Mouse (Mus musculus) forebrain, embryonic 13.5 days (tissue): ENCODE measurements around the gene Azin2. TPM values are rescaled to one million over a fixed set of nuclear protein-coding genes. Genes with fewer than 3 reads are reported as not detected.

Experiments
- ATAC-seq: fragments of 200-750 bp; cut with Nextera tagmentation; 2 replicates; pipeline ENCODE4 v1.8.0; 2017
- H3K27ac ChIP-seq: fragments of 300-500 bp; sonication (generic); 2 replicates; pipeline ENCODE4 v1.5.1; 2015; ENCODE audit warnings: inconsistent platforms, mild to moderate bottlenecking, moderate library complexity
- H3K27me3 ChIP-seq: fragments of 300-500 bp; sonication (generic); 2 replicates; pipeline ENCODE4 v1.6.1; 2015; ENCODE audit warnings: mild to moderate bottlenecking, inconsistent platforms
- H3K36me3 ChIP-seq: fragments of 300-500 bp; sonication (generic); 2 replicates; pipeline ENCODE4 v1.6.1; 2015; ENCODE audit warnings: mild to moderate bottlenecking, inconsistent platforms; ENCODE audit not compliant: poor library complexity, severe bottlenecking
- H3K4me1 ChIP-seq: fragments of 300-500 bp; sonication (generic); 2 replicates; pipeline ENCODE4 v1.6.1; 2015; ENCODE audit warnings: inconsistent platforms
- H3K4me2 ChIP-seq: fragments of 300-500 bp; sonication (generic); 2 replicates; pipeline ENCODE4 v1.6.1; 2015; ENCODE audit warnings: inconsistent platforms, mild to moderate bottlenecking, moderate library complexity
- H3K4me3 ChIP-seq: fragments of 300-500 bp; sonication (generic); 2 replicates; pipeline ENCODE4 v1.5.1; 2015; ENCODE audit warnings: mild to moderate bottlenecking, inconsistent platforms
- H3K9ac ChIP-seq: fragments of 300-500 bp; sonication (generic); 2 replicates; pipeline ENCODE4 v1.6.1; 2015; ENCODE audit warnings: mild to moderate bottlenecking, inconsistent platforms
- H3K9me3 ChIP-seq: fragments of 300-500 bp; sonication (generic); replicated peaks from 2 replicates; pipeline ENCODE4 v1.6.1; 2016; ENCODE audit warnings: inconsistent platforms
- WGBS: fragments of 180-500 bp; shearing (Covaris S2); methylation state at CpG from one replicate; pipeline ENCODE4 v1.1.7; 2015; 5-methylcytosine and 5-hydroxymethylcytosine counted together
- polyA plus RNA-seq: library from polyadenylated mRNA; unstranded; fragments of >200 nt; fragmentation: Nextera tagmentation; extraction: Ambion mirVana; gene quantifications from 2 replicates; pipeline ENCODE4 v1.2.1, GENCODE M21; 2015

Azin2 gene
- polyA plus RNA-seq, 1 experiment from 2014 or later = 11.3 TPM

DNA sequence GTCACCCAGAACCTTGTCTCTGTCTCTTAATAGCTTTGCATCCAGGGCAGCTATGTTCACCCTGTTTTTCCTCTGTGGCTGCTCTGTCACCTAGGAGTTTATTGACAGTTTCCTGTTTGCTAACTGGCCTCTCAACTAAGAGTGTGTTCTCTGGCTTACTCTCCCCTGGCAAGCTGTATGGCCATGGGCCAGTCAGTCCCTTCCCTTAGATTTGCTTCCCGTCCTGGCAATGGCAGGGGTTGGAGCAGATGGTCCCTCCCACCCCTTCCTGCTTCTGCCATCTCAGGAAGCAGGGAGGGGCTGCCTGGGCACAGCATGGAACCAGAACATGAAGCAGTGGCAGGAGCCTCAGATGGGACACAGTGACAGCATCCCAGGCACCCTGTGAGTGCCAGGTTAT lies 71.1 kb downstream of the Azin2 start:
- Histone ChIP-seq H3K4me2 (no peak overlapping the region), H3K36me3 (no peaks in the 10 kb centered on the region), H3K9me3 (no peaks in the 10 kb centered on the region), H3K4me3 (no peak overlapping the region), H3K9ac (no peak overlapping the region), H3K4me1 (peaks cover 29% of the 10 kb centered on the region), H3K27ac (no peak overlapping the region), H3K27me3 (no peaks in the 10 kb centered on the region)
- ATAC-seq = no peak
- WGBS = 38% methylated on average over 1 of the region's 1 CpGs

DNA sequence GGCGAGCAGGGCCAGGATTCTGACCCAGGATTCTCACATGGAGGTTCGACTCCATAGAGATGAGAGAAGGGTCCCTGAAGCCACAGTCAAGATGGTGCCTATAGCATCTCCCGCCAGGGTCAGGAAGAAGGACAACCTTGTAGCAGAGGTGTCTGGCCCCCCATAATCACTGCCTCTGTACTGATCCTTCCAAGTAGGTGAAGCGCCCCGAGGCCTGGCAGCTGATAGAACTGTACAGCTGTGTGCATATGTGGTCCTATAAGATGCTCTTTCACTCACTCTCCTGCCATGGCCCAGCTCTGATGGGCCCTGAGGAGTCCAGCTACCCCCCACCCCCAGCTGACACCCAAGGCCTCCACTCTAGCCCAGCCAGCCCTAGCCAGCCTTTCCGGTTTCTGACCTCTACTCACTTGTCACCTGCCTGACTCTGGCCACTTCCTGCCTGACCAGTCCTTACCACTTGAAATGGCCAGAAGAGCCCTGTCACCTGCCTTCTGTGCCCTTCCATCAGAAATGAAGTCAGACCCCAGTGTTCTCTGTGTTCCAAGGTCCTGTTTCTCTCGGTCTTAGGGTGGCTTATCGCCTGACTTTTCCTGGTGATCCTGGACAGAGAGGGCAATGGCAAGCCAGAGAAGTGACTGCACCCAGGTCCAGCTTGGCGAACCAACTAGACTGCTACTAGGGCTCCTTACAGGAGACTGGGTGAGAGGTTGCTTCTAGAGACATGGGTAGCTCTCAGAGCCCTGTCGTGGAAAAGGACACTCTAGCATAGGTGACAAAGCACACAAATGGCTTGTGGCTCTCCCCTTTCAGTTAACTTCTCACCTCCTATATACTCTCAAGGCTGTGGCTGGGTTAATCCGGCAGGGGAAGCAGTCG lies 72.3 kb downstream of the Azin2 start:
- 88% methylated on average over 12 of the region's 12 CpGs for WGBS

DNA sequence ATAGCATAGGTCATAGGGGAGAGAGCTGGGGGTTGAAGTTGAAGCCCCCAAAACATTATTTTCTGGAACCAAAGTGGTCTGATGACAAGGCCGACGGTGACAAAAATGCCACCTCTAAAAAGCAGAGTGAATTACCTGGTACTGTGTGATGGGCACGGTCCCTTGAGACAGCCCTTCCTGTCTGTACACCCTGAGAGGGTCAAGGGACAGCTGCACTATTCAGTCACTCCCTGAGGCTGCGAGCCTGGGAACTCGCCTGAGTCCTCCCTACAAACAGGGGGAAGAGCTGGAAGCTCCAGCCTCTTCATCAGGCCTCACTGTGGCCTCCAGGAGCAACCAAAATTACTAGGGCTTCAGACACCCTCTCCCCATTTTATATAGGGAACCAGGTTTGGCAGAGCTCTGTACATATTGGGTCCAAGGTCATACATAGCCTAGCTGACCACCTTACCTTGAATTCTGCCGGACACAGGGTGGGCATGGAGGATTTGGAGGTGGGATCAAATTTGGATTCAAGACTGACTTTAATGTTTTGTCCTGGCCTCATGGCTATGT lies 73.7 kb downstream of the Azin2 start:
- 91% methylated on average over 6 of the region's 6 CpGs for WGBS
- ATAC-seq = no peak
- Histone ChIP-seq H3K27ac (no peak overlapping the region), H3K4me2 (no peak overlapping the region), H3K27me3 (peaks cover 5% of the 10 kb centered on the region; the same call in 1 of the 2 replicates), H3K9ac (no peak overlapping the region), H3K36me3 (no peaks in the 10 kb centered on the region), H3K4me3 (no peak overlapping the region), H3K4me1 (peaks cover 45% of the 10 kb centered on the region), H3K9me3 (no peaks in the 10 kb centered on the region)

More for the DNA sequence above, 72.3 kb downstream of the Azin2 start:
- peaks cover 33% of the 10 kb centered on the region for H3K4me1 ChIP-seq
- H3K36me3 ChIP-seq = no peaks in the 10 kb centered on the region
- H3K27me3 ChIP-seq = no peaks in the 10 kb centered on the region
- no peak overlapping the region for H3K4me3 ChIP-seq
- no peak for ATAC-seq
- H3K4me2 ChIP-seq = no peak overlapping the region
- H3K9ac ChIP-seq = no peak overlapping the region
- no peak overlapping the region for H3K27ac ChIP-seq
- H3K9me3 ChIP-seq = no peaks in the 10 kb centered on the region

DNA sequence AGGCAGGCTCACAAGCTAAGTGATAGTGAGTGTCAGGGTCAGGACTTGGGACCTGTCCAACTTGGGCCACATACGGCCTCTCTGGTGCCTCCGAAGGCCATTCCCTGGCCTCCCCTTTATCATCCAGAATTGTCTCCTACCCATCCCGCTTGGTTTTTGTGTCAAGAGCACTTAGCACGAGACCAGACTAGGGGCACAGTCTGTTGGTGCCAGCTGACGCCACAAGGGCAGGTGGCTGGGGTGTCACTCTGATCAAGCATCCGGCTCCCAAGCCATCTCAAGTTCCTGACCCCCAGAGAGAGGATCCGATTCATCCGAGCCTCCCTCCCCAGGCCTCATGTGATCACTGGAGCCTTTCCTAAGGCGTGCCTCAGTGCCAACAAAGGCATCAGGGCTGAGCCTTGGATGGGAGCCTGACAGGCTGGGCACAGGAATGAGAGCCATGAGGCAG lies 74.6 kb downstream of the Azin2 start:
- Histone ChIP-seq H3K4me1 (peaks cover 50% of the 10 kb centered on the region), H3K27me3 (peaks cover 5% of the 10 kb centered on the region; the same call in 1 of the 2 replicates), H3K9me3 (no peaks in the 10 kb centered on the region), H3K27ac (peak overlapping the region; percentile 0; the same call in 1 of the 2 replicates), H3K9ac (0 out of 2 replicates have a peak overlapping the region, but pooled peaks have one; percentile 12), H3K36me3 (no peaks in the 10 kb centered on the region), H3K4me3 (no peak overlapping the region), H3K4me2 (no peak overlapping the region)
- no peak for ATAC-seq
- 48% methylated on average over 9 of the region's 9 CpGs for WGBS

- no peaks in the 10 kb centered on the region for H3K36me3 ChIP-seq
- H3K4me2 ChIP-seq = peak overlapping the region; percentile 7; the same call in 1 of the 2 replicates
- H3K27me3 ChIP-seq = peaks cover 6% of the 10 kb centered on the region; the same call in 1 of the 2 replicates
- no peak overlapping the region for H3K4me3 ChIP-seq
- H3K9ac ChIP-seq = no peak overlapping the region
- H3K9me3 ChIP-seq = no peaks in the 10 kb centered on the region
- H3K27ac ChIP-seq = 0 out of 2 replicates have a peak overlapping the region, but pooled peaks have one; percentile 0
- WGBS = 70% methylated on average over 10 of the region's 10 CpGs
- peaks cover 50% of the 10 kb centered on the region for H3K4me1 ChIP-seq
- ATAC-seq = no peak
Measured at GRCm38 (mm10) chr4:128887026-128887425, 75.2 kb downstream of the Azin2 start.

- Histone ChIP-seq H3K4me1 (peaks cover 50% of the 10 kb centered on the region), H3K27me3 (peaks cover 9% of the 10 kb centered on the region; the same call in 1 of the 2 replicates), H3K27ac (no peak overlapping the region), H3K9ac (no peak overlapping the region), H3K9me3 (no peaks in the 10 kb centered on the region), H3K4me2 (peak overlapping the region; percentile 7; the same call in 1 of the 2 replicates), H3K4me3 (no peak overlapping the region), H3K36me3 (no peaks in the 10 kb centered on the region)
- no peak for ATAC-seq
- WGBS = 49% methylated on average over 5 of the region's 5 CpGs
Measured at GRCm38 (mm10) chr4:128886571-128886970, 75.7 kb downstream of the Azin2 start.

- Histone ChIP-seq H3K36me3 (no peaks in the 10 kb centered on the region), H3K9ac (no peak overlapping the region), H3K27ac (no peak overlapping the region), H3K4me1 (peaks cover 42% of the 10 kb centered on the region), H3K4me3 (no peak overlapping the region), H3K4me2 (no peak overlapping the region), H3K9me3 (no peaks in the 10 kb centered on the region), H3K27me3 (peaks cover 9% of the 10 kb centered on the region; the same call in 1 of the 2 replicates)
- 98% methylated on average over 8 of the region's 8 CpGs for WGBS
- ATAC-seq = no peak
Measured at GRCm38 (mm10) chr4:128885540-128885939, 76.7 kb downstream of the Azin2 start.

DNA sequence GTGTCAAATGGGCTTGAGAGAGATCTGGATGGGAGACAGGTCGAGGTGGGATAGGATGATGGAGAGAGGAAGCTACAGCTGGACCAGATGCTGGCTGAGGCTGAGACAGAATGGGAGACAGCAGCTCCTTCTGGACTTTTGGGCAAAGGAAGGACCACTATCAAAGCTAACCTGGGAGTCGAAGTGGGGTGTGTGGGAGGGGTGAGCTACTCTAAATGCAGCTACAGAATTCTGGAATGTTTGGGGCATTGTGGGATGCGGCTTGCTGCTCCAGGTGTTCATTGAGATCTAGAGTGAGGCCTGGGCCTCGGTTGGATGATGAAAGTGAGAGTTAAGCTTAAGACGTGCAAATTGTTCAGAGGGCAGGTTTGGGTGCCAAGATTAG lies 77.5 kb downstream of the Azin2 start:
- no peak overlapping the region for H3K27ac ChIP-seq
- no peaks in the 10 kb centered on the region for H3K36me3 ChIP-seq
- peaks cover 9% of the 10 kb centered on the region; the same call in 1 of the 2 replicates for H3K27me3 ChIP-seq
- H3K9me3 ChIP-seq = no peaks in the 10 kb centered on the region
- peak overlapping the region; percentile 100 for H3K4me2 ChIP-seq
- 55% methylated on average over 5 of the region's 5 CpGs for WGBS
- H3K9ac ChIP-seq = peak overlapping the region; percentile 79
- H3K4me3 ChIP-seq = peak overlapping the region; percentile 65
- peaks cover 43% of the 10 kb centered on the region for H3K4me1 ChIP-seq
- ATAC-seq = peak; percentile 14; the same call in 1 of the 2 replicates

DNA sequence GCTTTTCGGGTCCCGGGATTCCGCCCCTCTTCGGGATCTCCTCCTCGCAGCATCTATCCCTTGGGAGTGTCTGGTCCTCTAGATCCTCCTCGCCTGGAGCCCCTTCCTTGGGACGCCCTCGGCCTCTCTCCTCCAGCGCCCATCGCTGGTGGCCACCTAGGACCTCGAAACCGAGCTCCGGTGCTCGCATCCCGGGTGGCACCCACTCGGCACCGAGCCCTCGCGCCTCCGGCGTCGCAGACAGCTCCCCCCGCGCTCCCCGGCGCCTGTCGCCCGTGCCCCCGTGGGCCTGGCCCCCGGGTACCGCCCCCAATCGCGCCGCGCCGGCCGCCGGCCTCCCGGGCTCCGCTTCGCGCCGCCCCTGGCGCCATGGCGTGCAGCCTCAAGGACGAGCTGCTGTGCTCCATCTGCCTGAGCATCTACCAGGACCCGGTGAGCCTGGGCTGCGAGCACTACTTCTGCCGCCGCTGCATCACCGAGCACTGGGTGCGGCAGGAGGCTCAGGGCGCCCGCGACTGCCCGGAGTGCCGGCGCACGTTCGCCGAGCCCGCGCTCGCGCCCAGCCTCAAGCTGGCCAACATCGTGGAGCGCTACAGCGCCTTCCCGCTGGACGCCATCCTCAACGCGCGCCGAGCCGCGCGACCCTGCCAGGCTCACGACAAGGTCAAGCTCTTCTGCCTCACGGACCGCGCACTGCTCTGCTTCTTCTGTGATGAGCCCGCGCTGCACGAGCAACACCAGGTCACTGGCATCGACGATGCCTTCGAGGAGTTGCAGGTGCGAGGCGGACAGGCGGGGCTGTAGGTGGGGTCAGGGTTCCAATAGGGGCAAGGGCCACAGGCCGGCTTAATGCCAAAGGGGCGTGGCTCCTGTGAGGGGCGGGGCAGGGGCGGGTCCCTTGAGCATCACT lies 78.2 kb downstream of the Azin2 start:
- Histone ChIP-seq H3K4me3 (peak overlapping the region; percentile 65), H3K4me1 (peaks cover 50% of the 10 kb centered on the region), H3K27ac (peak overlapping the region; percentile 54), H3K9me3 (no peaks in the 10 kb centered on the region), H3K36me3 (no peaks in the 10 kb centered on the region), H3K9ac (peak overlapping the region; percentile 79), H3K27me3 (peaks cover 9% of the 10 kb centered on the region; the same call in 1 of the 2 replicates), H3K4me2 (peak overlapping the region; percentile 100)
- WGBS = under 1% methylated on average over 87 of the region's 94 CpGs
- peak; percentile 54 for ATAC-seq

DNA sequence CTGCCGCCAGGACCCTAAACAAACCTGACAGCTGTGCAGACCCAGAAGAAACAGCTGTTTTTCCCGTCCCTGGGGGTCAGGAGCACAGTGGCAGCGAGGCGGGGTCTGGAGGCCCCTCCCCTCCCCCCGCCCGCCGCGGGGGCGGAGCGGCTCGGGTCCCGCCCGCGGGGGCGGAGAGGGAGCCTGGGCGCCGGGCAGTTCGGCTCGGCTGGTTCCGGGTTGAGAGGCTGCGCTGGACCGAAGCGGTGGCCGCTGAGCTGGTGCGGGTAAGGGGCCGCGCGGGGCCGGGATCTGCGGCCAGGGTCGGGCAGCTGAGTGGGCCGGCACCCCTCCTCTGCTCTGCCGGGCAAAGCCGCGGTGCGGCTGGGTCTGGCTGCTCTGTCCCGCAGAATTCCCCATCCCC lies 78.9 kb downstream of the Azin2 start, which contains the start of gene Trim62:
TSS of gene Trim62 (plus strand) at position 202 of the 403 bp plus-strand sequence.
- H3K4me3 ChIP-seq = peak within 1 kb of the TSS; percentile 65
- peaks cover 57% of the 10 kb centered on the region for H3K4me1 ChIP-seq
- peak within 1 kb of the TSS; percentile 54 for H3K27ac ChIP-seq
- peak; percentile 63 for ATAC-seq
- WGBS = 0% methylated on average over 24 of the region's 37 CpGs
- H3K36me3 ChIP-seq = no peaks in the 10 kb centered on the region
- peak within 1 kb of the TSS; percentile 79 for H3K9ac ChIP-seq
- H3K9me3 ChIP-seq = no peaks in the 10 kb centered on the region
- H3K27me3 ChIP-seq = peaks cover 9% of the 10 kb centered on the region; the same call in 1 of the 2 replicates
- peak within 1 kb of the TSS; percentile 100 for H3K4me2 ChIP-seq
